Mouse (Mus musculus) layer of hippocampus, postnatal 10 days (tissue): Measurements from ENCODE around the gene Vopp1. TPM values are rescaled to one million over a fixed set of nuclear protein-coding genes. Genes with fewer than 3 reads are reported as not detected.

Source experiments
- DNase-seq, 2 experiments: peaks; one replicate each; pipeline ENCODE4 v3.0.0; 2021; ENCODE audit warnings: low spot score in 2 of 2
- total RNA-seq, 2 experiments: library from RNA; stranded (reverse); gene quantifications; 2 replicates each; pipeline ENCODE4 v1.2.3; 2021

The Vopp1 gene
- total RNA-seq, 2 experiments from 2014 or later: 71.8 to 79.0 TPM

- no peak for DNase-seq
Measured at GRCm38 (mm10) chr6:57703703-57704102, 121.3 kb downstream of the Vopp1 start.

DNA sequence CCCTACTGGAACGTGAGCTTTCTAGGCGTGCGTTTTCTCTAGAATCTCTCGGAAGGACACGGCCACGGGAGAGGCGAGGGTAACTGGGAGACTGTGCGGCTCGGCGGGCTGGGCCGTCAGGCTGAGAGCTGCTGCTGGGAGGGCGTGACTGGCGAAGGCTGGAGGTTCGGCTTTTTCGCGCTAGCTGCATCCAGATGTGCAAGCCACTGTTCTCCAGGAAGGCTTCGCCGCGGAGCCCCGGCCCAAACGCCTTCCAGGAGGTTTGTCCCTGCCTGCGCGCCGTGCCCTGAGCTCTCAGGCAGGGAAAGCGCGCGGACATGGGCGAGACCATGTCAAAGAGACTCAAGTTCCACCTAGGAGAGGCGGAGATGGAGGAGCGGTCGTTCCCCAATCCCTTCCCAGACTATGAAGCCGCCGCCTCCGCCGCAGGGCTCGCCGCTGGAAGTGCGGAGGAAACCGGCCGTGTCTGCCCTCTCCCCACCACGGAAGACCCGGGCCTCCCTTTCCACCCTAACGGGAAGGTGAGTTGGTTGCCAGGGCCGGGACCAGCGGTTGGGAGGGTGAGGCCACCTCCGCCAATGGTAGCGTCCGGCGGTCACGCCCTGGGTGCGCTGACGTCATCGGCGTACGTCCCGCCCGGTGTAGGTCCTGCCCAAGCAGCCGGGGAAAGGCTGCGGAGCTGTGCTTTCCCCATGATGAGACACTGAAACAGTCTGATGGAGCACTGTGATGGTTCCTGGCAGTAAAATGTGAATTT is 122.0 kb downstream of the Vopp1 start:
- DNase-seq: peak; percentile 92 to 94

DNA sequence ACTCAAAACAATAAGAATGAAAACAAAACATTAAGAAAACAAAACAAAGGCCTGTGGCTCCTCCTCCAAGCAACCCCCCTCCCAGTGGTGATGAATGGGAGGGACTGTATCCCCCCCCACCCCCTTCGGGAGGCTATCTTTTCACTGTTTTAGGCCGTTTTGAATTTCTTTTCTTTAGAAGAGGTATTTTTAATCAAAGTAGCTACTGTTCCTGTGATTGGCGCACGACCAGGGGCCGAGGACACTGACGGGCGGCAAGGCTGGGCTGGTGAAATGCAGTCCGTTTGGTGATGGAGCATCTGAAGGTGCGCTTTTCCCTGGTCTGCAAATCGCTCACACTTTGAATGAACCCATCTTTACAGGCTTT is 122.6 kb downstream of the Vopp1 start, which contains the start of gene Lancl2:
TSS of gene Lancl2 (plus strand) at position 165 of the 367 bp plus-strand sequence.
- DNase-seq: no peak

GRCm38 (mm10) chr6:57701686-57702085 is 123.3 kb downstream of the Vopp1 start:
- DNase-seq: no peak

GRCm38 (mm10) chr6:57693116-57693515 is 131.8 kb downstream of the Vopp1 start:
- DNase-seq: no peak

DNA sequence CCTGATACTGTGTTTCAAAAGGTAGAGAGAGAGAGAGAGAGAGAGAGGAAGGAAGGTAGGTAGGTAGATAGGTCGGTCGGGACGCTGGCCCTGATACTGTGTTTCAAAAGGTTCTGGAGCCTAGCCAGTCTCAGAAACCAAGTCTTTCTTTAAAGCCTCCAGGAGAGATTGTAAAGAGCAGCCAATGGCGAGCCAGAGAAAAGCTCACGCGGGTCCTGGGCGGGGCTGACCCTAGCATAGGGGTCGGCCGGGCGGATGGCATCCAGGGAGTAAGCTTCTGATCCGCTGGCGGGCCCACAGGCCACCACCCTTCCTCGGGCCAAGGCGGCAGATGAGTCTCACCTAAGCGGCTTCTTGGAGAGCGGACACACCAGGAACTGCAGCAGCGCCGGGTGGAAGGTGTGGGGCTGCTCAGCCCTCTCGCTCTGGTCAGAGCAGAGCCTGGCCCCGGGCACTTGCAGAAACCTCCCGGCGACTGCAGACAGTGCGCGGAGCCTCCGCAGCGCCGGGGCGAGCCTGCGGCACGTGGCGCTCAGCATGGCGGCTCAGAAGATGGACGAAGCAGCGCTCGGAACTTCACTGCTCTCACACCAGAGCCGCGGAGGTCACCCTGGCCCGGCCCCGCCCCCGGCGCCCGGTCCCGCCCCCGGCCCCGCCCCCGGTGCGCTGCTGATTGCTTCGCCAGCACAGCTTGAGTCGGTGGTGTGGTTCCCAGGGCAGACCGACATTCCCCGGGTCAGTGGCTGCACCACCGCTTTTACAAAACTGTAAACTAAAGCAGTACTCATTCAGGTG is 133.3 kb downstream of the Vopp1 start, which contains the start of gene Pyurf:
TSS of gene Pyurf (minus strand) at position 612 of the 795 bp plus-strand sequence.
- peak; percentile 73 to 82 for DNase-seq

DNA sequence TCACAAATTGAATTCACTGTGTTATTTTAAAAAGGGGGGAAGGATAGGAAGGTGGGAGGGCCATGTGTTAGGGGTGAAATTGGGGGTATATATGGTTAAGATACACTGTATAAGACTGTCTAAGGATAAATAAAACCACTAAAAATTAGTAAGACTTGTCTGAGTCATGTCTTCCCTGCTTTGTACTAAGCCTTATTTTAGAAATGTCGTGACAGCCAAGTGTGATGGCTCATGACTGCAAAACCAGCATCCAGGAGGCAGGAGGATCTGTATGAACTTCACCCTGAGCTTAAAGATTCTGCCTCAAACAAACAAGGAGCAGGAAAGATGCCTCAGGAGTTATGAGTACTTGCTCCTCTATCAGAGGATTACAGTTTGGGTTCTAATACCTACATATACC is 140.8 kb downstream of the Vopp1 start:
- no peak for DNase-seq

Other genes starting within 250 kb of the Vopp1 start
- gene Herc6, start 244.2 kb downstream of the Vopp1 start, total RNA-seq: 1 to 10 TPM; 2.9 to 3.2 TPM
- gene Pyurf, start 133.1 kb downstream of the Vopp1 start, total RNA-seq: 1 to 10 TPM; 6.4 to 7.0 TPM
- 100 to 1,000 TPM; 135 to 139 TPM for gene Lancl2, start 122.6 kb downstream of the Vopp1 start, total RNA-seq
- not detected for gene Vmn1r21, start 25.2 kb upstream of the Vopp1 start, total RNA-seq
- gene Vmn1r22, start 82.9 kb upstream of the Vopp1 start, total RNA-seq: not detected
- gene Vmn1r23, start 101.7 kb upstream of the Vopp1 start, total RNA-seq: not detected
- not detected for gene Vmn1r24, start 136.3 kb upstream of the Vopp1 start, total RNA-seq
- gene Vmn1r25, start 155.7 kb upstream of the Vopp1 start, total RNA-seq: not detected
- not detected for gene Vmn1r26, start 190.0 kb upstream of the Vopp1 start, total RNA-seq